Mouse (Mus musculus) forebrain, embryonic 14.5 days (tissue): ENCODE measurements at regions not wholly inside any gene's neighbourhood (a gene's known extent, or its start where the extent isn't known, plus 50 kb on each side); places are given as distances from the start of the nearest gene placed in this dataset.
A peak's percentile ranks its signal among the peaks of the same experiment; 100 is the strongest.

Source experiments
- ATAC-seq: fragments of 200-750 bp; cut with Nextera tagmentation; 2 replicates; pipeline ENCODE4 v1.8.0; 2017; ENCODE audit warnings: mild to moderate bottlenecking, moderate library complexity
- DNase-seq: peaks from one replicate; pipeline ENCODE4 v3.0.0-alpha.2; 2015; ENCODE audit warnings: low spot score
- H3K27ac ChIP-seq: fragments of 300-500 bp; sonication (generic); 2 replicates; pipeline ENCODE4 v1.5.1; 2014; ENCODE audit warnings: low read depth, mild to moderate bottlenecking, control low read depth, low read length, moderate library complexity
- H3K27me3 ChIP-seq: fragments of 300-500 bp; sonication (generic); replicated peaks from 2 replicates; pipeline ENCODE4 v1.6.1; 2014; ENCODE audit warnings: low read length, control low read depth, mixed read lengths; ENCODE audit not compliant: control insufficient read depth, insufficient read depth
- H3K36me3 ChIP-seq: fragments of 300-500 bp; sonication (generic); 2 replicates; pipeline ENCODE4 v1.6.1; 2014; ENCODE audit warnings: low read length, control low read depth; ENCODE audit not compliant: control insufficient read depth, insufficient read depth
- H3K4me1 ChIP-seq: fragments of 300-500 bp; sonication (generic); 2 replicates; pipeline ENCODE4 v1.6.1; 2014; ENCODE audit warnings: antibody characterized with exemption, low read length, control low read depth; ENCODE audit not compliant: control insufficient read depth, insufficient read depth
- H3K4me2 ChIP-seq: fragments of 300-500 bp; sonication (generic); 2 replicates; pipeline ENCODE4 v1.6.1; 2014; ENCODE audit warnings: mild to moderate bottlenecking, control low read depth, low read length
- H3K4me3 ChIP-seq: fragments of 300-500 bp; sonication (generic); 2 replicates; pipeline ENCODE4 v1.5.1; 2014; ENCODE audit warnings: low read depth, low read length, control low read depth
- H3K9ac ChIP-seq: fragments of 300-500 bp; sonication (generic); 2 replicates; pipeline ENCODE4 v1.6.1; 2014; ENCODE audit warnings: mild to moderate bottlenecking, low read length, control low read depth, moderate library complexity
- H3K9me3 ChIP-seq: fragments of 300-500 bp; sonication (generic); replicated peaks from 2 replicates; pipeline ENCODE4 v1.6.1; 2016; ENCODE audit warnings: low read length, control low read depth, mixed read lengths; ENCODE audit not compliant: control insufficient read depth
- whole genome bisulfite sequencing: fragments of 180-500 bp; shearing (Covaris S2); extraction: QIAGEN DNeasy Blood & Tissue Kit; methylation state at CpG from one replicate; pipeline ENCODE4 v1.1.7; 2014; 5-methylcytosine and 5-hydroxymethylcytosine counted together

- Histone ChIP-seq H3K9ac (no peak overlapping the region), H3K9me3 (no peaks in the 10 kb centered on the region), H3K4me2 (no peak overlapping the region), H3K27me3 (no peaks in the 10 kb centered on the region), H3K27ac (no peak overlapping the region), H3K4me3 (no peak overlapping the region), H3K4me1 (peaks cover 11% of the 10 kb centered on the region), H3K36me3 (no peaks in the 10 kb centered on the region)
- DNase-seq = no peak
- ATAC-seq = no peak
- WGBS = 77% methylated on average over 5 of the region's 5 CpGs
These were observed 264.8 kb upstream of the Sdk2 start for GRCm38 (mm10) chr11:114331579-114332150.

- 91% methylated on average over 5 of the region's 5 CpGs for WGBS
- Histone ChIP-seq H3K4me3 (no peak overlapping the region), H3K9me3 (no peaks in the 10 kb centered on the region), H3K36me3 (no peaks in the 10 kb centered on the region), H3K4me1 (0 out of 2 replicates have a peak, but pooled peaks cover under 1% of the 10 kb centered on the region), H3K27ac (no peak overlapping the region), H3K9ac (no peak overlapping the region), H3K27me3 (no peaks in the 10 kb centered on the region), H3K4me2 (no peak overlapping the region)
- DNase-seq (no peak), ATAC-seq (no peak)
These were observed 263.5 kb upstream of the Sdk2 start for GRCm38 (mm10) chr11:114330316-114330715.

GRCm38 (mm10) chr11:114322627-114323026 lies 255.8 kb upstream of the Sdk2 start:
- no peak for ATAC-seq
- Histone ChIP-seq H3K27ac (no peak overlapping the region), H3K27me3 (no peaks in the 10 kb centered on the region), H3K9me3 (no peaks in the 10 kb centered on the region), H3K9ac (no peak overlapping the region), H3K4me1 (no peaks in the 10 kb centered on the region), H3K4me3 (no peak overlapping the region), H3K4me2 (no peak overlapping the region), H3K36me3 (no peaks in the 10 kb centered on the region)
- 92% methylated on average over 4 of the region's 4 CpGs for WGBS
- DNase-seq = no peak

- Histone ChIP-seq H3K9me3 (no peaks in the 10 kb centered on the region), H3K4me2 (no peak overlapping the region), H3K27ac (no peak overlapping the region), H3K27me3 (no peaks in the 10 kb centered on the region), H3K4me1 (no peaks in the 10 kb centered on the region), H3K4me3 (no peak overlapping the region), H3K36me3 (no peaks in the 10 kb centered on the region), H3K9ac (no peak overlapping the region)
- 77% methylated on average over 12 of the region's 12 CpGs for WGBS
- DNase-seq = no peak
- ATAC-seq = no peak
These were observed 255.1 kb upstream of the Sdk2 start for GRCm38 (mm10) chr11:114321974-114322373.

GRCm38 (mm10) chr11:114321527-114321926 lies 254.7 kb upstream of the Sdk2 start:
- ATAC-seq (no peak), DNase-seq (peak; percentile 40)
- H3K36me3 ChIP-seq = no peaks in the 10 kb centered on the region
- WGBS = 79% methylated on average over 8 of the region's 8 CpGs
- H3K4me1 ChIP-seq = no peaks in the 10 kb centered on the region
- peak overlapping the region; percentile 44; the same call in 1 of the 2 replicates for H3K27ac ChIP-seq
- no peak overlapping the region; the same call in 1 of the 2 replicates for H3K9ac ChIP-seq
- no peak overlapping the region for H3K4me2 ChIP-seq
- no peaks in the 10 kb centered on the region for H3K27me3 ChIP-seq
- H3K9me3 ChIP-seq = no peaks in the 10 kb centered on the region
- H3K4me3 ChIP-seq = no peak overlapping the region

- Histone ChIP-seq H3K9me3 (no peaks in the 10 kb centered on the region), H3K9ac (no peak overlapping the region), H3K27me3 (no peaks in the 10 kb centered on the region), H3K4me3 (no peak overlapping the region), H3K4me1 (no peaks in the 10 kb centered on the region), H3K4me2 (no peak overlapping the region), H3K36me3 (no peaks in the 10 kb centered on the region), H3K27ac (no peak overlapping the region)
- WGBS = 84% methylated on average over 8 of the region's 8 CpGs
- ATAC-seq (no peak), DNase-seq (no peak)
These were observed 248.4 kb upstream of the Sdk2 start for GRCm38 (mm10) chr11:114315274-114315673.

GRCm38 (mm10) chr11:114313652-114314051 lies 246.8 kb upstream of the Sdk2 start:
- H3K9me3 ChIP-seq = no peaks in the 10 kb centered on the region
- WGBS = 53% methylated on average over 6 of the region's 6 CpGs

GRCm38 (mm10) chr11:114311640-114312039 lies 244.8 kb upstream of the Sdk2 start:
- H3K4me1 ChIP-seq = no peaks in the 10 kb centered on the region
- H3K4me3 ChIP-seq = no peak overlapping the region
- DNase-seq (no peak), ATAC-seq (no peak)
- H3K36me3 ChIP-seq = no peaks in the 10 kb centered on the region
- no peak overlapping the region for H3K9ac ChIP-seq
- no peaks in the 10 kb centered on the region for H3K9me3 ChIP-seq
- 83% methylated on average over 4 of the region's 4 CpGs for WGBS
- no peak overlapping the region for H3K4me2 ChIP-seq
- H3K27me3 ChIP-seq = no peaks in the 10 kb centered on the region
- H3K27ac ChIP-seq = no peak overlapping the region

More at GRCm38 (mm10) chr11:114313652-114314051, 246.8 kb upstream of the Sdk2 start:
- no peaks in the 10 kb centered on the region for H3K36me3 ChIP-seq
- H3K4me2 ChIP-seq = no peak overlapping the region
- no peaks in the 10 kb centered on the region for H3K27me3 ChIP-seq
- DNase-seq (no peak), ATAC-seq (no peak)
- no peak overlapping the region for H3K9ac ChIP-seq
- no peaks in the 10 kb centered on the region for H3K4me1 ChIP-seq
- H3K4me3 ChIP-seq = no peak overlapping the region
- no peak overlapping the region for H3K27ac ChIP-seq

GRCm38 (mm10) chr11:114303636-114304354 lies 236.9 kb upstream of the Sdk2 start:
- ATAC-seq = peak; percentile 70
- Histone ChIP-seq H3K4me3 (no peak overlapping the region), H3K27ac (no peak overlapping the region; the same call in 1 of the 2 replicates), H3K9me3 (no peaks in the 10 kb centered on the region), H3K9ac (no peak overlapping the region), H3K36me3 (no peaks in the 10 kb centered on the region), H3K27me3 (no peaks in the 10 kb centered on the region), H3K4me2 (no peak overlapping the region), H3K4me1 (peaks cover 23% of the 10 kb centered on the region)
- WGBS = 37% methylated on average over 13 of the region's 13 CpGs
- peak; percentile 80 for DNase-seq
